Mouse (Mus musculus) cerebellum, adult 2 months (tissue): ENCODE measurements around the gene Abca9. TPM values are rescaled to one million over a fixed set of nuclear protein-coding genes. Genes with fewer than 3 reads are reported as not detected.

Experiments
- DNase-seq, 2 experiments: peaks; one replicate each; pipeline ENCODE4 v3.0.0; 2021
- H3K27ac ChIP-seq: fragments of 200-500 bp; 2 replicates; pipeline ENCODE4 v1.5.1; 2012; ENCODE audit warnings: low read length, control low read depth, inconsistent platforms; ENCODE audit not compliant: insufficient read depth
- H3K27me3 ChIP-seq: fragments of 200-500 bp; 2 replicates; pipeline ENCODE4 v1.6.1; 2012; ENCODE audit warnings: inconsistent platforms, mild to moderate bottlenecking, low read length, moderate library complexity; ENCODE audit not compliant: control insufficient read depth, insufficient read depth
- H3K4me1 ChIP-seq: fragments of 200-500 bp; 2 replicates; pipeline ENCODE4 v1.6.1; 2011; ENCODE audit warnings: low read length; ENCODE audit not compliant: control insufficient read depth, insufficient read depth
- H3K4me3 ChIP-seq: fragments of 200-500 bp; replicated peaks from 2 replicates; pipeline ENCODE3; 2011; ENCODE audit warnings: mild to moderate bottlenecking, low read depth, low read length, control low read depth; ENCODE audit not compliant: insufficient read depth
- CTCF ChIP-seq: fragments of 200-500 bp; IDR thresholded peaks from 2 replicates; pipeline ENCODE4 v1.5.1; 2011; ENCODE audit warnings: low read depth, mild to moderate bottlenecking, control low read depth, low read length, moderate library complexity, borderline replicate concordance; ENCODE audit not compliant: insufficient read depth
- POLR2A ChIP-seq: fragments of 200-500 bp; IDR thresholded peaks from 2 replicates; pipeline ENCODE4 v1.6.1; 2011; ENCODE audit warnings: low read length, control low read depth, borderline replicate concordance; ENCODE audit not compliant: insufficient read depth
- WGBS: fragments of 180-500 bp; shearing (Covaris S2); methylation state at CpG from one replicate; pipeline ENCODE4 v1.1.7; 2018; 5-methylcytosine and 5-hydroxymethylcytosine counted together
- polyA plus RNA-seq: library from polyadenylated mRNA; depleted of rRNA; stranded (reverse); fragments of >200 nt; gene quantifications from 2 replicates; pipeline ENCODE4 v1.2.3, GENCODE M21; 2012; rRNA removed

Abca9 gene
- polyA plus RNA-seq, 1 experiment: 1.5 TPM

DNA sequence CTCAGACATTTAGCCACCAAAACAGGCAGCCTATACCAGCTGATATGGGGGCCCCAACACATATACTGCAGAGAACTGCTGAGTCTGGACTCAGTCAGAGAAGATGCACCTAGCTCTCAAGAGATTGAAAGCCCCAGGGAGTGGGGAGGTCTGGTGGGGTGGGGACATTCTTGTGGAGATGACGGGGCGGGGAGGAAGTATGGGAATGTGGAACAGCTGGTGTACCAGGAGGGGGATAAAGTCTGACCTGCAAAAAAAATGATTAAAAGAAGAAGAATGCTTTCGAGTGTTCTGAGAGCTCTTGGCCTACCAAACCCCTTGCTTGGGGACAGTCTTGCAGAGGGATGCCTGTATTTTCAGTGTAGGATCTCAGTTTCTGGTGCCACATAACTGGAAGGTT, 114.3 kb downstream of the Abca9 start:
- TF ChIP-seq CTCF (no peak), POLR2A (no peak)
- WGBS: 68% methylated on average over 3 of the region's 3 CpGs

More for the DNA sequence above, 114.3 kb downstream of the Abca9 start:
- DNase-seq: no peak
- no peak overlapping the region for H3K4me3 ChIP-seq
- no peaks in the 10 kb centered on the region for H3K27me3 ChIP-seq
- no peak overlapping the region for H3K27ac ChIP-seq
- no peaks in the 10 kb centered on the region for H3K4me1 ChIP-seq

Other genes with a start within 250 kb of the Abca9 start
- 11.8 and 13.3 TPM in 2 replicates for gene Abca8b, start 172.4 kb downstream of the Abca9 start, polyA plus RNA-seq
- 5.3 and 6.0 TPM in 2 replicates for gene Abca8a, start 72.2 kb downstream of the Abca9 start, polyA plus RNA-seq
- 0.62 and 1.1 TPM in 2 replicates for gene Abca6, start 83.6 kb upstream of the Abca9 start, polyA plus RNA-seq
- 15.7 and 16.2 TPM in 2 replicates for gene Abca5, start 169.5 kb upstream of the Abca9 start, polyA plus RNA-seq
- gene Map2k6, start 230.9 kb upstream of the Abca9 start, polyA plus RNA-seq: 12.1 and 12.5 TPM in 2 replicates